Mouse (Mus musculus) liver, embryonic 16.5 days (tissue): Measurements from ENCODE around the gene Kat14. TPM values are rescaled to one million over a fixed set of nuclear protein-coding genes. Genes with fewer than 3 reads are reported as not detected.

ENCODE experiments used
- ATAC-seq: fragments of 200-750 bp; cut with Nextera tagmentation; 2 replicates; pipeline ENCODE4 v1.8.0; 2017; ENCODE audit warnings: low read depth, mild to moderate bottlenecking, moderate number of reproducible peaks, moderate library complexity
- H3K27ac ChIP-seq: fragments of 300-500 bp; sonication (generic); 2 replicates; pipeline ENCODE4 v1.5.1; 2014; ENCODE audit warnings: mild to moderate bottlenecking, low read length
- H3K27me3 ChIP-seq: fragments of 300-500 bp; sonication (generic); 2 replicates; pipeline ENCODE4 v1.6.1; 2014; ENCODE audit warnings: low read depth, low read length, mixed read lengths; ENCODE audit not compliant: control insufficient read depth, insufficient read depth
- H3K36me3 ChIP-seq: fragments of 300-500 bp; sonication (generic); 2 replicates; pipeline ENCODE4 v1.6.1; 2014; ENCODE audit warnings: mild to moderate bottlenecking; ENCODE audit not compliant: control insufficient read depth, insufficient read depth
- H3K4me1 ChIP-seq: fragments of 300-500 bp; sonication (generic); 2 replicates; pipeline ENCODE4 v1.6.1; 2014; ENCODE audit warnings: low read depth, low read length, mixed read lengths; ENCODE audit not compliant: control insufficient read depth
- H3K4me2 ChIP-seq: fragments of 300-500 bp; sonication (generic); 2 replicates; pipeline ENCODE4 v1.6.1; 2014; ENCODE audit warnings: low read depth, low read length, mixed read lengths
- H3K4me3 ChIP-seq: fragments of 300-500 bp; sonication (generic); 2 replicates; pipeline ENCODE4 v1.5.1; 2014; ENCODE audit warnings: low read depth, mild to moderate bottlenecking, low read length
- H3K9ac ChIP-seq: fragments of 300-500 bp; sonication (generic); 2 replicates; pipeline ENCODE4 v1.6.1; 2014; ENCODE audit warnings: low read depth, low read length
- H3K9me3 ChIP-seq: fragments of 300-500 bp; sonication (generic); replicated peaks from 2 replicates; pipeline ENCODE4 v1.6.1; 2016; ENCODE audit warnings: low read length; ENCODE audit not compliant: control insufficient read depth
- WGBS: fragments of 180-500 bp; shearing (Covaris S2); extraction: QIAGEN DNeasy Blood & Tissue Kit; methylation state at CpG from one replicate; pipeline ENCODE4 v1.1.7; 2014; ENCODE audit not compliant: insufficient replicate concordance; 5-methylcytosine and 5-hydroxymethylcytosine counted together
- polyA plus RNA-seq: library from polyadenylated mRNA; unstranded; fragments of >200 nt; fragmentation: Nextera tagmentation; extraction: Ambion mirVana; gene quantifications from 2 replicates; pipeline ENCODE4 v1.2.1, GENCODE M21; 2015

Kat14 gene
- polyA plus RNA-seq, 1 experiment from 2014 or later, result 12.9 TPM

DNA sequence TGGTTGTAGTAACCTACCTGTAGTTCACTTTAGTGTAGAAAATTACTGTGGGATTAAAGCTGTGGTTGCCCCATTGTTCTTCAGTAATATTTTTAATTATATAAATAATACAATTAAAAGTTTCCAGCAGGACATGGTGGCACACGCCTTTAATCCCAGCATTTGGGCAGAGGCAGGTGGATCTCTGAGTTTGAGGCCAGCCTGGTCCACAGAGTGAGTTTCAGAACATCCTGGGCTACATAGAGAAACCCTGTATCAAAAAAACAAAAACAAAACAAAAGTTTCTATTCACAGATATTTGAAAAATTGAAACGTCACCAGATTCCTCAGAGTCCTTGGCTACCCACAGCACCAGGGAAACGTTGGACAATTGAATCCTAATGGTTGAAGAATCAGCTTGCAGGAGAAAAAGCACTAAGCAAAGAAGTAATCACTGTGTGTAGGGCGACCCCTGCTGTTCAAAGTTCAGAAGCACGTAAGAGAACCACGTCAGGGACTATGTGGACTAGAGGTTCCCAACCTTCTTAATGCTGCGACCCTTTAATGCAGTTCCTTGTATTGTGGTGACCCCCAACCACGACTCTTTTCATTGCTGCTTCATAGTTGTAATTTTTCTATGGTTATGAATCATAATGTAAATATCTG is 83.7 kb downstream of the Kat14 start:
- Histone ChIP-seq H3K27ac (no peak overlapping the region), H3K9me3 (no peaks in the 10 kb centered on the region), H3K9ac (no peak overlapping the region), H3K4me1 (no peaks in the 10 kb centered on the region), H3K27me3 (no peaks in the 10 kb centered on the region), H3K36me3 (no peaks in the 10 kb centered on the region), H3K4me3 (no peak overlapping the region), H3K4me2 (no peak overlapping the region)
- ATAC-seq, result no peak; the same call in 1 of the 2 replicates
- 6% methylated on average over 8 of the region's 8 CpGs for WGBS

Other genes starting within 250 kb of the Kat14 start
- gene Mgme1, start 98.3 kb upstream of the Kat14 start, polyA plus RNA-seq, result 8.1 and 9.9 TPM in 2 replicates
- gene Snx5, start 98.1 kb upstream of the Kat14 start, polyA plus RNA-seq, result 56.5 and 60.5 TPM in 2 replicates
- gene Ovol2, start 36.8 kb upstream of the Kat14 start, polyA plus RNA-seq, result 0.06 TPM in 1 of 2 replicates, not detected in the other
- 0.63 and 1.1 TPM in 2 replicates for gene Pet117, start within 50 bp of the Kat14 start, polyA plus RNA-seq
- 0.02 and 0.14 TPM in 2 replicates for gene Dzank1, start 158.4 kb downstream of the Kat14 start, polyA plus RNA-seq
- 6.6 and 6.7 TPM in 2 replicates for gene Polr3f, start 158.7 kb downstream of the Kat14 start, polyA plus RNA-seq
- 9.7 and 11.1 TPM in 2 replicates for gene Rbbp9, start 181.9 kb downstream of the Kat14 start, polyA plus RNA-seq
- 44.0 and 46.2 TPM in 2 replicates for gene Sec23b, start 187.2 kb downstream of the Kat14 start, polyA plus RNA-seq
- 10.3 and 13.6 TPM in 2 replicates for gene Smim26, start 225.1 kb downstream of the Kat14 start, polyA plus RNA-seq
- 14.5 and 16.8 TPM in 2 replicates for gene Dtd1, start 230.9 kb downstream of the Kat14 start, polyA plus RNA-seq